Mouse (Mus musculus): ENCODE data around the gene Abcd2.
A peak's percentile ranks its signal among the peaks of the same experiment; 100 is the strongest.

Gene Abcd2

GRCm38 (mm10) chr15:91191412-91192222 is at the start of gene Abcd2:
Gene Abcd2, minus strand, starts transcription at chr15:91191799.
- DNase-seq: peak; percentile 84

- no peak for DNase-seq
Observed at GRCm38 (mm10) chr15:91240683-91241335, 49.2 kb upstream of the Abcd2 start.

- no peak for DNase-seq
Observed at GRCm38 (mm10) chr15:91237294-91237693, 45.7 kb upstream of the Abcd2 start.

GRCm38 (mm10) chr15:91206518-91206917 is 14.9 kb upstream of the Abcd2 start:
- no peak for DNase-seq

GRCm38 (mm10) chr15:91203521-91203920 is 11.9 kb upstream of the Abcd2 start:
- no peak for DNase-seq

GRCm38 (mm10) chr15:91202486-91202885 is 10.9 kb upstream of the Abcd2 start:
- DNase-seq: no peak

- DNase-seq: no peak
Observed at GRCm38 (mm10) chr15:91200833-91201232, 9.2 kb upstream of the Abcd2 start.

- DNase-seq: no peak
Observed at GRCm38 (mm10) chr15:91199256-91199905, 7.8 kb upstream of the Abcd2 start, which contains the start of gene CN725425. Gene CN725425, plus strand, starts transcription at chr15:91199494.

GRCm38 (mm10) chr15:91192223-91192598 is 612 bp upstream of the Abcd2 start:
- no peak for DNase-seq

GRCm38 (mm10) chr15:91190519-91191207 is 936 bp downstream of the Abcd2 start:
- DNase-seq: no peak

GRCm38 (mm10) chr15:91190026-91190425 is 1.6 kb downstream of the Abcd2 start:
- DNase-seq: no peak

GRCm38 (mm10) chr15:91186358-91186757 is 5.2 kb downstream of the Abcd2 start:
- no peak for DNase-seq

GRCm38 (mm10) chr15:91179911-91180622 is 11.5 kb downstream of the Abcd2 start:
- no peak for DNase-seq

- no peak for DNase-seq
Observed at GRCm38 (mm10) chr15:91178656-91179314, 12.8 kb downstream of the Abcd2 start.

GRCm38 (mm10) chr15:91172193-91172592 is 19.4 kb downstream of the Abcd2 start:
- no peak for DNase-seq

GRCm38 (mm10) chr15:91171332-91171731 is 20.3 kb downstream of the Abcd2 start:
- no peak for DNase-seq

- DNase-seq: peak; percentile 15
Observed at GRCm38 (mm10) chr15:91170602-91171328, 20.8 kb downstream of the Abcd2 start.

GRCm38 (mm10) chr15:91167850-91168562 is 23.6 kb downstream of the Abcd2 start:
- no peak for DNase-seq

- peak; percentile 39 for DNase-seq
Observed at GRCm38 (mm10) chr15:91165021-91165420, 26.6 kb downstream of the Abcd2 start.

- DNase-seq: no peak
Observed at GRCm38 (mm10) chr15:91163454-91163853, 28.1 kb downstream of the Abcd2 start.

All from layer of hippocampus, adult 9-11 months (tissue).